Comparison of ENCODE assay signal across 21 mouse cellular contexts in genomic region chr5:43461987-43462715, GRCm38 (mm10). TPM values are rescaled to one million over a fixed set of nuclear protein-coding genes. Genes with fewer than 3 reads are reported as not detected.
"Had no signal": no experiment of that assay in that cellular context is flagged by ENCODE, and none has a peak within 500 bp of the region (broad histone marks: within the 10 kb centered on the region; RNA-seq: fewer than 3 reads in every experiment).

No protein-coding gene starts in this region.

- H3K4me1 ChIP-seq: limb, embryonic 12.5 days; limb, embryonic 15.5 days; midbrain, embryonic 12.5 days; midbrain, embryonic 15.5 days; neural tube, embryonic 12.5 days had no signal

- H3K27me3 ChIP-seq: limb, embryonic 12.5 days; limb, embryonic 15.5 days; midbrain, embryonic 12.5 days; midbrain, embryonic 15.5 days; neural tube, embryonic 12.5 days had no signal

- H3K4me2 ChIP-seq: limb, embryonic 12.5 days; limb, embryonic 15.5 days; liver, embryonic 11.5 days; lung, embryonic 14.5 days; midbrain, embryonic 12.5 days; midbrain, embryonic 15.5 days; neural tube, embryonic 12.5 days had no signal

- H3K9me3 ChIP-seq: limb, embryonic 12.5 days; limb, embryonic 15.5 days; midbrain, embryonic 12.5 days; midbrain, embryonic 15.5 days; neural tube, embryonic 12.5 days had no signal

- DNase-seq: kidney, postnatal 10 days; kidney, postnatal 36 days; left cerebral cortex, postnatal 4 days; liver, postnatal 0 days; lung, embryonic 14.5 days; retina, postnatal 1 day; right cerebral cortex, postnatal 25 days; spleen, adult 18-20 months; thymus, adult 2 months; thymus, postnatal 14 days; thymus, postnatal 4 days had no signal

- H3K4me3 ChIP-seq: limb, embryonic 12.5 days; limb, embryonic 15.5 days; midbrain, embryonic 12.5 days; midbrain, embryonic 15.5 days; neural tube, embryonic 12.5 days had no signal

- H3K27ac ChIP-seq: limb, embryonic 12.5 days; limb, embryonic 15.5 days; liver, embryonic 14.5 days; macrophage; midbrain, embryonic 12.5 days; midbrain, embryonic 15.5 days; neural tube, embryonic 12.5 days had no signal

- H3K9ac ChIP-seq: limb, embryonic 12.5 days; limb, embryonic 15.5 days; liver, embryonic 14.5 days; liver, postnatal 0 days; lung, embryonic 14.5 days; midbrain, embryonic 12.5 days; midbrain, embryonic 15.5 days; neural tube, embryonic 12.5 days had no signal

- H3K36me3 ChIP-seq: limb, embryonic 12.5 days; limb, embryonic 15.5 days; midbrain, embryonic 12.5 days; midbrain, embryonic 15.5 days; neural tube, embryonic 12.5 days had no signal

- ATAC-seq: liver, postnatal 0 days; lung, postnatal 0 days; midbrain, embryonic 15.5 days had no signal

RNA-seq across cellular contexts. Expression of gene C1qtnf7, which starts 53.2 kb away (rescaled TPM):
- total RNA-seq: neutrophil, adult 5-6 weeks had no signal
- polyA plus RNA-seq: macrophage had no signal
